Mouse (Mus musculus) kidney, adult 8-10 months (tissue): Measurements from ENCODE around the gene Fuca1.
"Not testable (repeated sequence)": the region's sequence is repeated elsewhere in the genome, so short reads cannot be mapped to it uniquely, and the experiment has no call there.

ENCODE experiments used
- DNase-seq, 2 experiments: peaks; one replicate each; pipeline ENCODE4 v3.0.0; 2022

The Fuca1 gene

GRCm38 (mm10) chr4:135925341-135925740 lies 4.8 kb downstream of the Fuca1 start:
- DNase-seq: peak; percentile 65 to 69

GRCm38 (mm10) chr4:135926195-135926808 lies 5.8 kb downstream of the Fuca1 start:
- DNase-seq: no peak

- no peak for DNase-seq
Observed at GRCm38 (mm10) chr4:135926861-135927260, 6.3 kb downstream of the Fuca1 start.

- peak in 1 of 2 experiments; percentile 47 for DNase-seq
Observed at GRCm38 (mm10) chr4:135928376-135928775, 7.8 kb downstream of the Fuca1 start.

- DNase-seq: no peak
Observed at GRCm38 (mm10) chr4:135929405-135929804, 8.9 kb downstream of the Fuca1 start.

- DNase-seq: no peak
Observed at GRCm38 (mm10) chr4:135929828-135930227, 9.3 kb downstream of the Fuca1 start.

- peak in 1 of 2 experiments; percentile 48 for DNase-seq
Observed at GRCm38 (mm10) chr4:135930239-135930638, 9.7 kb downstream of the Fuca1 start.

GRCm38 (mm10) chr4:135931832-135932231 lies 11.3 kb downstream of the Fuca1 start:
- no peak for DNase-seq

- no peak for DNase-seq
Observed at GRCm38 (mm10) chr4:135934708-135935500, 14.4 kb downstream of the Fuca1 start.

GRCm38 (mm10) chr4:135935502-135935901 lies 15.0 kb downstream of the Fuca1 start:
- no peak for DNase-seq

GRCm38 (mm10) chr4:135938858-135939257 lies 18.3 kb downstream of the Fuca1 start:
- no peak for DNase-seq

GRCm38 (mm10) chr4:135941026-135941425 lies 20.5 kb downstream of the Fuca1 start:
- not testable (repeated sequence) for DNase-seq

- DNase-seq: no peak
Observed at GRCm38 (mm10) chr4:135942193-135942592, 21.7 kb downstream of the Fuca1 start.

GRCm38 (mm10) chr4:135943389-135943788 lies 22.9 kb downstream of the Fuca1 start:
- no peak for DNase-seq

- DNase-seq: no peak
Observed at GRCm38 (mm10) chr4:135945706-135946105, 25.2 kb downstream of the Fuca1 start.

- DNase-seq: peak; percentile 95 to 97
Observed at GRCm38 (mm10) chr4:135946278-135946658, 25.7 kb downstream of the Fuca1 start, which contains the start of gene Hmgcl. Gene Hmgcl, plus strand, starts transcription at chr4:135946448.

- DNase-seq: no peak
Observed at GRCm38 (mm10) chr4:135946659-135947301, 26.2 kb downstream of the Fuca1 start.

GRCm38 (mm10) chr4:135948142-135948541 lies 27.6 kb downstream of the Fuca1 start:
- DNase-seq: no peak

GRCm38 (mm10) chr4:135949475-135949874 lies 28.9 kb downstream of the Fuca1 start:
- DNase-seq: no peak

- DNase-seq: no peak
Observed at GRCm38 (mm10) chr4:135949911-135950310, 29.4 kb downstream of the Fuca1 start.

GRCm38 (mm10) chr4:135950365-135950764 lies 29.8 kb downstream of the Fuca1 start:
- no peak for DNase-seq

GRCm38 (mm10) chr4:135951505-135951904 lies 31.0 kb downstream of the Fuca1 start:
- DNase-seq: no peak

- DNase-seq: no peak
Observed at GRCm38 (mm10) chr4:135953179-135953578, 32.6 kb downstream of the Fuca1 start.

- DNase-seq: peak in 1 of 2 experiments; percentile 81
Observed at GRCm38 (mm10) chr4:135954241-135954640, 33.7 kb downstream of the Fuca1 start.
